Mouse (Mus musculus): ENCODE measurements around the gene Fhl1.

Fhl1 gene

GRCm38 (mm10) chrX:56731306-56732201 is at the start of gene Fhl1:
Gene Fhl1, plus strand, starts transcription at chrX:56731787.
- ATAC-seq (ENCODE audit: insufficient number of reproducible peaks, low FRiP score, low TSS enrichment): peak; percentile 79; the same call in 1 of the 2 replicates

- no peak for ATAC-seq (ENCODE audit: insufficient number of reproducible peaks, low FRiP score, low TSS enrichment)
Measured at GRCm38 (mm10) chrX:56682156-56682720, 49.3 kb upstream of the Fhl1 start.

GRCm38 (mm10) chrX:56683521-56683920 is 48.1 kb upstream of the Fhl1 start:
- ATAC-seq (ENCODE audit: insufficient number of reproducible peaks, low FRiP score, low TSS enrichment): no peak

GRCm38 (mm10) chrX:56692554-56692953 is 39.0 kb upstream of the Fhl1 start:
- ATAC-seq (ENCODE audit: insufficient number of reproducible peaks, low FRiP score, low TSS enrichment): no peak

GRCm38 (mm10) chrX:56694539-56694938 is 37.0 kb upstream of the Fhl1 start:
- no peak for ATAC-seq (ENCODE audit: insufficient number of reproducible peaks, low FRiP score, low TSS enrichment)

GRCm38 (mm10) chrX:56697199-56697780 is 34.3 kb upstream of the Fhl1 start:
- no peak for ATAC-seq (ENCODE audit: insufficient number of reproducible peaks, low FRiP score, low TSS enrichment)

GRCm38 (mm10) chrX:56697886-56698285 is 33.7 kb upstream of the Fhl1 start:
- no peak for ATAC-seq (ENCODE audit: insufficient number of reproducible peaks, low FRiP score, low TSS enrichment)

GRCm38 (mm10) chrX:56701261-56701660 is 30.3 kb upstream of the Fhl1 start:
- no peak for ATAC-seq (ENCODE audit: insufficient number of reproducible peaks, low FRiP score, low TSS enrichment)

GRCm38 (mm10) chrX:56703965-56704562 is 27.5 kb upstream of the Fhl1 start:
- no peak for ATAC-seq (ENCODE audit: insufficient number of reproducible peaks, low FRiP score, low TSS enrichment)

- ATAC-seq (ENCODE audit: insufficient number of reproducible peaks, low FRiP score, low TSS enrichment): no peak
Measured at GRCm38 (mm10) chrX:56708592-56709370, 22.8 kb upstream of the Fhl1 start.

- no peak for ATAC-seq (ENCODE audit: insufficient number of reproducible peaks, low FRiP score, low TSS enrichment)
Measured at GRCm38 (mm10) chrX:56710522-56710921, 21.1 kb upstream of the Fhl1 start.

GRCm38 (mm10) chrX:56712666-56713065 is 18.9 kb upstream of the Fhl1 start:
- ATAC-seq (ENCODE audit: insufficient number of reproducible peaks, low FRiP score, low TSS enrichment): no peak

- ATAC-seq (ENCODE audit: insufficient number of reproducible peaks, low FRiP score, low TSS enrichment): no peak
Measured at GRCm38 (mm10) chrX:56722559-56722958, 9.0 kb upstream of the Fhl1 start.

GRCm38 (mm10) chrX:56728507-56728906 is 3.1 kb upstream of the Fhl1 start:
- ATAC-seq (ENCODE audit: insufficient number of reproducible peaks, low FRiP score, low TSS enrichment): no peak

GRCm38 (mm10) chrX:56730828-56731305 is 720 bp upstream of the Fhl1 start:
- ATAC-seq (ENCODE audit: insufficient number of reproducible peaks, low FRiP score, low TSS enrichment): peak; percentile 76

GRCm38 (mm10) chrX:56732401-56732800 is 814 bp downstream of the Fhl1 start:
- no peak for ATAC-seq (ENCODE audit: insufficient number of reproducible peaks, low FRiP score, low TSS enrichment)

- ATAC-seq (ENCODE audit: insufficient number of reproducible peaks, low FRiP score, low TSS enrichment): no peak
Measured at GRCm38 (mm10) chrX:56734436-56734835, 2.8 kb downstream of the Fhl1 start.

- ATAC-seq (ENCODE audit: insufficient number of reproducible peaks, low FRiP score, low TSS enrichment): no peak
Measured at GRCm38 (mm10) chrX:56736226-56736625, 4.6 kb downstream of the Fhl1 start.

- no peak for ATAC-seq (ENCODE audit: insufficient number of reproducible peaks, low FRiP score, low TSS enrichment)
Measured at GRCm38 (mm10) chrX:56737848-56738554, 6.4 kb downstream of the Fhl1 start.

Measured in cerebellum, adult (tissue).